Mouse (Mus musculus) kidney, adult 2 months (tissue): ENCODE data around the gene Ccdc127. TPM values are rescaled to one million over a fixed set of nuclear protein-coding genes. Genes with fewer than 3 reads are reported as not detected.
A peak's percentile ranks its signal among the peaks of the same experiment; 100 is the strongest.

ENCODE experiments used
- DNase-seq: peaks from one replicate; pipeline ENCODE4 v3.0.0; 2021
- H3K27ac ChIP-seq: fragments of 200-500 bp; 2 replicates; pipeline ENCODE4 v1.5.1; 2012; ENCODE audit warnings: low read depth, low read length, control low read depth, inconsistent platforms; ENCODE audit not compliant: insufficient read depth
- H3K27me3 ChIP-seq: fragments of 200-500 bp; replicated peaks from 2 replicates; pipeline ENCODE4 v1.6.1; 2012; ENCODE audit warnings: mild to moderate bottlenecking, moderate library complexity, low read length, inconsistent platforms; ENCODE audit not compliant: control insufficient read depth, insufficient read depth
- H3K36me3 ChIP-seq: fragments of 200-500 bp; 2 replicates; pipeline ENCODE4 v1.6.1; 2012; ENCODE audit warnings: mild to moderate bottlenecking, moderate library complexity, low read length, inconsistent platforms; ENCODE audit not compliant: control insufficient read depth, insufficient read depth
- H3K4me1 ChIP-seq: fragments of 200-500 bp; 2 replicates; pipeline ENCODE4 v1.6.1; 2011; ENCODE audit warnings: low read length; ENCODE audit not compliant: control insufficient read depth, insufficient read depth
- H3K4me3 ChIP-seq: fragments of 200-500 bp; 2 replicates; pipeline ENCODE4 v1.5.1; 2011; ENCODE audit warnings: mild to moderate bottlenecking, low read depth, low read length, control low read depth; ENCODE audit not compliant: insufficient read depth
- CTCF ChIP-seq: fragments of 200-500 bp; conservative IDR thresholded peaks from 2 replicates; pipeline ENCODE4 v1.5.1; 2011; ENCODE audit warnings: low read depth, mild to moderate bottlenecking, control low read depth, low read length, moderate library complexity, mixed read lengths; ENCODE audit not compliant: insufficient read depth, insufficient read length
- POLR2A ChIP-seq: fragments of 200-500 bp; IDR thresholded peaks from one replicate; pipeline ENCODE4 v1.6.1; 2011; ENCODE audit warnings: low read depth, low read length, control low read depth
- WGBS: fragments of 180-500 bp; shearing (Covaris S2); methylation state at CpG from one replicate; pipeline ENCODE4 v1.1.7; 2018; 5-methylcytosine and 5-hydroxymethylcytosine counted together
- polyA plus RNA-seq: library from polyadenylated mRNA; depleted of rRNA; stranded (reverse); fragments of >200 nt; gene quantifications from 2 replicates; pipeline ENCODE4 v1.2.3, GENCODE M21; 2012

Gene Ccdc127
- polyA plus RNA-seq, 1 experiment = 4.5 TPM

- no peak for TF ChIP-seq POLR2A
- no peak for TF ChIP-seq CTCF
- Histone ChIP-seq H3K4me3 (no peak overlapping the region), H3K4me1 (no peaks in the 10 kb centered on the region; the same call in 1 of the 2 replicates), H3K27ac (no peak overlapping the region), H3K36me3 (peaks cover 4% of the 10 kb centered on the region; the same call in 1 of the 2 replicates), H3K27me3 (no peaks in the 10 kb centered on the region)
- DNase-seq = no peak
- 85% methylated on average over 3 of the region's 3 CpGs for WGBS
These were observed 35.5 kb upstream of the Ccdc127 start for GRCm38 (mm10) chr13:74314616-74315015.

GRCm38 (mm10) chr13:74316386-74316785 lies 33.7 kb upstream of the Ccdc127 start:
- no peak for DNase-seq
- WGBS = 9% methylated on average over 4 of the region's 4 CpGs
- H3K36me3 ChIP-seq = peaks cover 3% of the 10 kb centered on the region
- H3K27ac ChIP-seq = peak overlapping the region; percentile 53; the same call in 1 of the 2 replicates
- H3K27me3 ChIP-seq = no peaks in the 10 kb centered on the region
- H3K4me1 ChIP-seq = no peaks in the 10 kb centered on the region; the same call in 1 of the 2 replicates
- H3K4me3 ChIP-seq = peak overlapping the region; percentile 65
- TF ChIP-seq POLR2A (no peak), CTCF (no peak)

GRCm38 (mm10) chr13:74316789-74317169 lies 33.3 kb upstream of the Ccdc127 start:
- WGBS = 2% methylated on average over 15 of the region's 15 CpGs
- peak; percentile 61 for DNase-seq
- H3K27ac ChIP-seq = peak overlapping the region; percentile 53

DNA sequence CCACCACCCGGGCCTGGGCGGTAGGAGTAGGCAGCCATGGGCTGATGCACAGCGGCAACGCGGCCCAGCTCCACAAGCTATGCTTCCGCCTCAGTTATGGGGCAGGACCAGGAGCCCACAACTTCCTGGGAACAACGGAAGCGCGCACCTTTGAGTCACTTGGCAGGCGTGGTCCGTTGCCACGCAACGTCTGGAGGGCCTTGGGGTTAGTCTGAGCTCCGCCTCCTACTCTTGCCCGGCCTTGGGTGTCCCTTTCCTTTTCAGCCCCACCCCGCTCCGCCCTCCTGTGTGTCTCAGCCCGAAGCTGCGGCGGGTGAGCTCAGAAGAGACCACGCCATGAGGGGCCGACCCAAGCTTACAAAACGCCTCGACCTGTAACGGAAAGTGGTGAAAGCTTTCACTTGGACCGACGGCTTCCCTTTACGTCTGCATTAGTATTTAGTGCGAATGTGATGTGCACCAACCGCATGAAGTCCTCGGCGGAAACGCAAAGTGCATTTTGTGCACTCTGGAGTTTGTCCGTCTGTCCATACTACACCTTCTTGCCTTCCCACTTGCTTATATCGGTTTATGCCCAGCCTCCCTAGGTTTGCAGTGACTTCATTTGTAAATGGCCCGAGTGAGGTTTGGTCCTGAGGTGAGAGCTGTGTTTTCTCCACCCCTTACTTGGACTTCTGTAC lies 32.8 kb upstream of the Ccdc127 start, which contains the start of gene Pdcd6:
Gene Pdcd6 (minus strand): TSS at position 411 of the 680 bp plus-strand sequence.
- DNase-seq = peak; percentile 98
- Histone ChIP-seq H3K27me3 (no peaks in the 10 kb centered on the region), H3K36me3 (peaks cover 6% of the 10 kb centered on the region), H3K4me1 (no peaks in the 10 kb centered on the region; the same call in 1 of the 2 replicates), H3K4me3 (peak within 1 kb of the TSS; percentile 65), H3K27ac (peak within 1 kb of the TSS; percentile 53)
- TF ChIP-seq CTCF (no peak), POLR2A (peak; percentile 85)
- under 1% methylated on average over 36 of the region's 36 CpGs for WGBS

More at GRCm38 (mm10) chr13:74316789-74317169, 33.3 kb upstream of the Ccdc127 start:
- Histone ChIP-seq H3K4me3 (peak overlapping the region; percentile 65), H3K27me3 (no peaks in the 10 kb centered on the region), H3K36me3 (peaks cover 2% of the 10 kb centered on the region), H3K4me1 (no peaks in the 10 kb centered on the region; the same call in 1 of the 2 replicates)
- no peak for TF ChIP-seq CTCF
- no peak for TF ChIP-seq POLR2A

GRCm38 (mm10) chr13:74329321-74329720 lies 20.8 kb upstream of the Ccdc127 start:
- TF ChIP-seq POLR2A = no peak
- H3K4me3 ChIP-seq = no peak overlapping the region
- no peak for DNase-seq
- no peaks in the 10 kb centered on the region for H3K4me1 ChIP-seq
- peaks cover 24% of the 10 kb centered on the region for H3K36me3 ChIP-seq
- no peak overlapping the region for H3K27ac ChIP-seq
- H3K27me3 ChIP-seq = no peaks in the 10 kb centered on the region

DNA sequence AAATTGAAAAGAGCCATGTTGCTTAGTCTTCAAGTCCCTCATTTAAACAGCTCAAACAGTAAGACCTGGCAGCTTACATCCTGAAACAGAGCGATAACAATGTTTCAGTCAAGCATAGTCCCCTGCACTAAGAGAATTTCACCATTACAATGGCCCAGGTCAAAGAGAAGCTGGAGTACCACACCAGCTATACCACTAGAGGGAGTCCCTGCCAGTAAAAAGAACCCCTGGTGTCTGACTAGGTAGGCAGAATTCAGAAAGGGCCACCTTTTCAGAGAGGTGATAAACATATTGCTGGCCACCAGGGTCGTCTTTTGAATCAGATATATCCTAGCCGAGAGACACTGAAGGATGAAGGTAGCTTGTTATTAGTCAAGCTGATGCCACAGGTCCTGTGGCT lies 9.1 kb upstream of the Ccdc127 start:
- Histone ChIP-seq H3K4me3 (no peak overlapping the region), H3K36me3 (peaks cover 19% of the 10 kb centered on the region), H3K27ac (no peak overlapping the region), H3K27me3 (no peaks in the 10 kb centered on the region), H3K4me1 (peaks cover 2% of the 10 kb centered on the region; the same call in 1 of the 2 replicates)
- 34% methylated on average over 3 of the region's 3 CpGs for WGBS
- peak; percentile 49 for DNase-seq
- TF ChIP-seq CTCF (peak; percentile 48), POLR2A (no peak)

DNA sequence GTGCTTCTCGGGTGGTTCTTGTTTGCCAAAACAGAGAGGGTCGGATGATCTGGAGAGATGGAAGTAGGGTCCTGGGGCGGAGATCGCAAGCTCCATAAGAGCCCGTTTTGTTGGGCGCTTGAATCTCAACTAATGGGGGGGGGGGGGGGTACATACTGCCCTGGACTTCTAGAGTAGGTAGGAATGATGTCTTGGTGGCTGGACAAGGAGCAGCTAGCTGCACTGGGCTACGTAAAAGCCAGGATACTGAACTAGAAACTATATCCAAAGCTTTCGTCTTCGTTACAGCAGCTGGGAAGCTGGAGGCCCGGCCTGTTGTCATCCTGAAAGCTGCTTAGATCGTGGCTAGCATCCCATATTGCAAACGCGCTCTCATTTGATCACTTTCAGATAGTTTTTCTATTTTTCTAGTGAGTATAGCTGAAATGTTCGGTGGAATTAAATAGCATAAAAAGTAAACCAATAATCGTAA lies 362 bp downstream of the Ccdc127 start:
- H3K36me3 ChIP-seq = no peaks in the 10 kb centered on the region; the same call in 1 of the 2 replicates
- no peak for TF ChIP-seq CTCF
- TF ChIP-seq POLR2A = no peak
- no peaks in the 10 kb centered on the region for H3K27me3 ChIP-seq
- DNase-seq = no peak
- WGBS = 1% methylated on average over 15 of the region's 15 CpGs
- peak overlapping the region; percentile 70 for H3K27ac ChIP-seq
- peak overlapping the region; percentile 86 for H3K4me3 ChIP-seq
- no peaks in the 10 kb centered on the region; the same call in none of the 2 replicates for H3K4me1 ChIP-seq
